Mouse (Mus musculus) lung, postnatal 25 days (tissue): ENCODE data around the gene Gpha2.
A peak's percentile ranks its signal among the peaks of the same experiment; 100 is the strongest.

Source experiments
- DNase-seq: peaks from one replicate; pipeline ENCODE4 v3.0.0; 2022; ENCODE audit warnings: low spot score

The Gpha2 gene

GRCm38 (mm10) chr19:6273998-6274608 is 47.9 kb downstream of the Gpha2 start:
- DNase-seq: no peak

- DNase-seq: peak; percentile 62
These were observed 49.7 kb downstream of the Gpha2 start for GRCm38 (mm10) chr19:6275740-6276389.

- peak; percentile 98 for DNase-seq
These were observed 50.5 kb downstream of the Gpha2 start, which contains the start of gene Ehd1 for GRCm38 (mm10) chr19:6276426-6277421. Ehd1 (plus strand) TSS chr19:6276725.
